Mouse (Mus musculus) kidney, postnatal 25 days (tissue): Measurements from ENCODE around the gene Frmd4a.

ENCODE experiments used
- DNase-seq, 2 experiments: peaks; one replicate each; pipeline ENCODE4 v3.0.0; 2021; ENCODE audit warnings: mixed read lengths in 2 of 2

Frmd4a gene

DNA sequence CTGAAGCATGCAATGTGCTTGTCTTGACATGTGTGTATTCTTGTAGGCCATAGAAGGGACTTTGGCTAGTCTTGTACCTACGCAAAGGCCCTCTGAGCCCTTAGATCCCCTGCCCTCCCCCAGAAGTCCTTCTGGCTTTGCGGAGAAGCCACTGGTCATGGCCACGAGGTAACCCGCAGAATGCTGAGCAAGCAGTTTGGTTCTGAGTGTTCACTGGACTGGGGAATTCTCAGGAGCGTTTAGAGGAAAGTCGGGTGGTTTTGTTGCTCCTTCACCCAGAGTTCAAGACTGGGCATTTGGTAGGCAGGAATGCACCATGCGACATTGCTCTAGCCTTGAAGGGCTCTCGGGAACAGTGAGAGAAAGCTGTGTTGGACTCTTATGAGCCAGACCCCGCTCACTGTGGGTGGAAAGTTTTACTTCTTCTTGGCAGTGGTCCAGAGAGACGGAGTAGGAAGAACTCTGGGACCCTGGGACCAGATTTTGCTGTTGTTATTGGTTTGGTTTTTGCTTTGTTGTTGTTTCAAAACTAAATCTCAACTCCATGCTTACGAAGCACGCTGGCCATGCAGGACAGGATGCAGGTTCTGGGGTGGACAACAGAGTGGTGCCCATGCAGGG is 432.5 kb downstream of the Frmd4a start:
- DNase-seq: no peak

DNA sequence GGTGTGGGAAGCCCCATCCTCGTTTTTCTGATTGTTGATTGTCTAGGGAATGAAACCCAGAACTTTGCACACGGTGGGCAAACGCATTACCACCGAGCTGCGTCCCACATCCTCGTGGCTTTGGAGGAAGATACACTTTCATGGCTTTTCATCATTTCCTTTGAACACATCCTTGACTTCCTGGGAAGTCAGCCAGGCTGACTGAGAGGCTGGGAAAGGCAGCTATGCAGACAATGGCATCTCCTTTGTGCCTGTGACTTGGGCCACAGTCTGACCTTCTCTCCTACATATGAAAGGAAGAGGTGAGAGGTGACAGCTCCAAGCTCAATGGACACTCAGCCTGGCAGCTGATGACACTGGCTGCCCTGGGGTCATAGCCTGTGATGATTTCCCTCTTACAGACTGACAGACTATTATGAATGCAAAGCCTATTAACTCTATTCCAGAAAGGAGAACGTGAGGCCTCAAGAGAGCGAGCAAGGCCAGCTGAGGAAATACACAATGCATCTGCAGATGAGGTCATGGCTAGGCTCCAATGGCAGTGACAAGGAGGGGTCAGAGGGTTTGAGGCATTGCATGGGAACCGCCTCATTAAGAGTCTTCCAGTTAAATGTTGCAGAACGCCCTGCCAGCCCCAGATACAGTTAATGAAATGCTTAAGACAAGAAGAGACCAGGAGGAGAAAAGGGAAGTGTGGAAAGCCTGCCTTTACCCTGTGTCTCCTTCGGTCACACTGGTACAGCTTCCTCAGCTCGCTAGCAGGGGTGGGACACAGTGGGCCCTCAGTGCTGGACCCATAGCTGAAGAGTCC is 435.3 kb downstream of the Frmd4a start:
- peak; percentile 10 to 48 for DNase-seq

DNA sequence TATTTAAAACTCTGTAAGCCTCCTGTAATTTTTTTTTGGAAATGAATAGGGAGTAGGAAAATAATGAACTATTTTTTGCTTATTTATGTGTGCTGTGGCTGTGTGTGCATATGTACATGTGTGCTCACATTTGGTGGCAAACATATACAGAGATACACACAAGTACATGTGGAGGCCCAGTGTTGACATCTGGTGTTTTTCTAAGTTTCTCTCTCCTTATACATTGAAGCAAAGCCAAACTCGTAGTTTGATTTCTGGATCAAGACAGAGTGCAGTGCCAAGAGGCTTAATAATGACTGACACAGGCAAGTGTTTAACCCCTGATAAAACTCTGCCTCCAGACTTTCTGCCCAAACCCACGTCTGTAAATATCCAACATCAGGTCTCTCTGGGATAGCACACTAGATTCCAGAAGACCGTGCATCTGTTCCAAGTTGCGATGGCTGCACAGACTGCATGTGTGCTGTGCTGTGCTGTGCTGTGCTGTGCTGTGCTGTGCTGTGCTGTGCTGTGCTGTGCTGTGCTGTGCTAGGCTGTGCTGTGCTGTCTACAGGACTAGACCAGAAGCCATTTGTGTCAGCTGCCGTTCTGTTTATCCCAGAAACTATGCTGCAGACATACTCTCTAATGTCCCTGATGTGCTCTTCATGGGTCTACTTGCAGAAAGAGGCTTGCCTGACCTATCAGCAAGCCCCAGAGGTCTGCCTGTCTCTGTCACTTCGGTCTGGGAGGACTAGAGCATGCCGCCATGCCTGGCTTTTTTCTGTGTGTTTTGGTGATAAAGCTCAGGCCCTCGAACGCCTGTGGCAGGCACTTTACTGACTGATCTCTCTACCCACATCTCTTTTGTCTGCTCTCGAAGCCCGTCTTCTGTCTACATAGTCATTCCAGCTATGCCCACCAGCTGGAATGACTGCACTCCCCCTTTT is 437.8 kb downstream of the Frmd4a start:
- no peak for DNase-seq

- no peak for DNase-seq
Measured at GRCm38 (mm10) chr2:4460897-4461296, 443.4 kb downstream of the Frmd4a start.

- no peak for DNase-seq
Measured at GRCm38 (mm10) chr2:4461514-4461913, 444.0 kb downstream of the Frmd4a start.

- DNase-seq: no peak
Measured at GRCm38 (mm10) chr2:4462480-4462879, 445.0 kb downstream of the Frmd4a start.

DNA sequence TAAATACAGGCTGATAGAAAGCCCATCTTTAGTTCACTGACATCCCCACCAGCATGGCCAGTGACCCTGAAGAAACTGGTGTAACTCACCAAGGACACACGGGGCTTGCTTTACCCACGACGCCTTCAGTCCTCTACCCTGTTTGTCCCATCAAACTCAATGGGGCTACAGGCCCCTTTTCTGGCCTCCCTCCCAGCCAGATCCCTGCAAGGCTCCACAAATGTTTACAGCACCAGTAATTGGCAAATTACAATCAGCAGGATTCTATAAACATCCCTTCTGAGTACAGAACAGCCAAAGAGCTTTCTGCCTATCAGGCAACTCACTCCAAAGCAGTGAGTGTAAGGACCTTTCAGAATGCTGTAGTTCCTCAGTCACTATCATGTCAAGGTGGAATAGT is 448.6 kb downstream of the Frmd4a start:
- DNase-seq: no peak

DNA sequence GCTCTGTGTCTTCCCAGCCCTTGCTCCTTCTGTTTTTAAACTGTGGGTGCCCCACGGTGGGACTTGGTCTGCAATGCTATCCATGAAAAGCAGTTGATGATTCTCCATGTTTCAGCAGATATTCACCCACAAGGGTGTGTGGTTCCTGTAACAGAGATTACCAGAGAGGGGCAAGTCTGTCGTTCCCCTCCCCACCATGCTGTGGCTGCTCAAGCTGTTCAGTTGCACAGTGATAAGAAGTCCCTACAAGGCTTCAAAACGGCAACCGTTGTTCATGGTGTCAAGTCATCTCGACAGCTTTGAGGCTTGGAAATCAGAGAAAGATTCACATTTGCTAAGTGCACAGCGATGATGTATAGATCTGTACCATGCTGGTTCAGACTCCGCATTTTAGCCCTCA is 449.8 kb downstream of the Frmd4a start:
- DNase-seq: no peak

DNA sequence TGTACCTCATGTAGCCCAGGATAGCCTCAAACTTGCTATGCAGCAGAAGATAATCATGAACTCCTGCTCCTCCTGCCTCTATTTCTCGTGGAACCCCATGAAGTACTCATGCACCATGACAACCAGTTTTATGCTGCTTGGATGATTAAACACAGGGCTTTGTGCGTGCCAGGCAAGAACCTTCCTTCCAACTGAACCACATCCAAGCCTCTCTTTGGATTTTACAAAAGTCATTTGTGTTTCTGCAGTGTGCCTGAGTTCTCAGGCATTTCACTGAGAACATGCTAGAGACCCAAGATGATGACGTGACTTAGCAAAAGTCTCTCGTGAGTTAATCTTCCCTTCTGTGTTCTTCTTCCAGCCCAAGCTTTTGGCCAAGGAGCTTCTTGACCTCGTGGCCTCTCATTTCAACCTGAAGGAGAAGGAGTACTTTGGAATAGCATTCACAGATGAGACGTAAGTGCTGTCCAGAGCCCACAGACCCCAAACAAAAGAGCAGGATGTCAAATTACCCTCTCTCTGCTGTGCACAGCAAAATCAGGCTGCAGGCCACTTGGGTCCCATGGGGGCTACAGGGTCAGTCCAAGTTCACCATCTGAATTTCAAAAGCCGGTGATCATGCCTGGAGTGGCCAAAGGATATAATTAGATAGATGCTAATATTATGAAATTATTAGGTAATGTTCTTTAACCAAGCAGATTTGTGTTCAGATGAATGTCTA is 455.4 kb downstream of the Frmd4a start:
- no peak for DNase-seq

DNA sequence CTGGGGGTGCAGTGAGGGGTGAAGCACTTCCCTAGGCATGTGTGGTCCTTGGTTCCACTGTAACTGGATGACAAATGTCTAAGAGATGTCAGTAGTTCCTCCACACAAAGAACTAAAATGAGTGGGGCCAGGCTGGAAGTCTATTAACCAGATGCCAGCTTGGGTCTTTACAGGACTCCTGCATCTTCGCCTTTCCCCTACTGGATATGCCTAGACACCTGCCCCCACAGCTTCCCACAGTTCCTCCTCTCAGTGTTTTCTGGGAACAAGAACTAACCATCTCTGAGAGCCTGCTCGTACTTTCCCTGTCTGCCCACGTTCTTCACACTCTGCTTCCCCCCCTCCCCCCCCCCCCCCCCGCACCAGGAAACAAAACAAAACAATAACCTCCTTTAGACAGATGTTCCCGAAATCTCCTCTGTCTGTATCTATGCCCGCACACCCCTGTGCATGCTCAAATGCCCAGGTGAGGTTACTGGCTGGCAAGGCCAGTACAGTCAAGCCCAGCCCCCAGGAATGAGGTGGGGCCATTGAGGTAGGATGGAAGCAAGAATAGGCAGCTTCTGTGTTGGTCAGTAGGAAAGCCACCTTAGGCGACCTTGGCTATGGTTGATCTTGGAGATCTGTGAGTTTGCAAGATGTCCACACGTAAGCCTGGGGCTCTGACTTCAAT is 456.5 kb downstream of the Frmd4a start:
- DNase-seq: no peak

DNA sequence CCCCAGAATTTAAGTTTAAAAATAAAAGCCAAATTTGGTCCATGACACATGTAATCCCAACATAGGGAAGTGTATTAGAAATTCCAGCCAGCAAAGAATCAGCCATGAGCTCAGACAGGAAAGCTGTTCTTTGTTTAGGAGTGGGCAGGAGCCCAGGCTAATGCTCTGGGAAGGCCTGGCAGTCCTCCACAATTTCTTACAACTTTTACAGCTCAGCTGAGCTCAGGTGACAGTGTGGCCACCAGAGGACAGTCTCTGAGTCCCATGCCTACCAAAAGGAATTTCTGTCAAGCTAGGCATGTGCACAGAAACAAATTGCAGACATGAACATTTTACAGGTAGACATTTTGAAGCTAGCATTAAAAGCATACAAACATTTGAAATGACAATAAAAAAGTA is 457.0 kb downstream of the Frmd4a start:
- DNase-seq: peak in 1 of 2 experiments; percentile 16

GRCm38 (mm10) chr2:4475991-4476390 is 458.5 kb downstream of the Frmd4a start:
- no peak for DNase-seq

GRCm38 (mm10) chr2:4476608-4477007 is 459.1 kb downstream of the Frmd4a start:
- no peak for DNase-seq

DNA sequence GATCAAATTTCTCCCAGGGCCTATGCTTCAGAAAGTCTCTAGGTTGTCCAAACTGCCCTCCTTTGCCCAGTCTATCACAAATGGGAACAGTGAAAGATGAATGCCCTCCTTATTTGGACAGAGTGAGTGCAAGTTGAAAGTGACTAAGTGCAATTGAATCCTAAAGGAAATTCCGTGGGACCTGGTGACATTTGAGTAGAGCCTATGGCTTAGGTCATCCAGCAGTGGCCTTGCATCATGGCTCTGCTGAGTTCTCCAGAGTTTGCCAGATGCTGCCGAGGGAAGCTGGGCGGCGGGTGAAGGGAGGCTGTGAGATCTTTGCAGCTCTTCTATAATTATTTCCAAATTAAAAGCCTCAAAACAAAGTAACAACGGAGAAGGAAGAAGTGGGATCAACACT is 459.8 kb downstream of the Frmd4a start:
- no peak for DNase-seq

GRCm38 (mm10) chr2:4480180-4480579 is 462.7 kb downstream of the Frmd4a start:
- DNase-seq: no peak

DNA sequence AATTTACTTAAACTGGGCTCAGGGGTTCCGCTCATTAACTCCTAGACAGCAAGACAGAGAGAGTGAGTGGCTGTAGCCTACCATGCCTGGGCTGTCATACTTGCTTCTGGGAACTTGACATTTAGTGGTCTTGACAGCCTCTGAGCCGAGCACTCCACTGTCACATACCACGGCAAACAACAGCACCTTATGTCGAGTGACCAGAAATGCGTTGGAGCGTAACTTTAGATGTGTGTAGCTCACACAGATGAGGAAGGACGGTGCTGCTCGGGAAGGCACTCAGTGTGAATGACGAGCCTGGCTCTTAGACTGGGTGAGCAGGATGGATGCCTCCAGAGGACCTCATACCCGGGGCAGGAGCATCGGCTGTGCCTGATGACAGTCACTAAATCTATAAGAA is 463.6 kb downstream of the Frmd4a start:
- DNase-seq: no peak

DNA sequence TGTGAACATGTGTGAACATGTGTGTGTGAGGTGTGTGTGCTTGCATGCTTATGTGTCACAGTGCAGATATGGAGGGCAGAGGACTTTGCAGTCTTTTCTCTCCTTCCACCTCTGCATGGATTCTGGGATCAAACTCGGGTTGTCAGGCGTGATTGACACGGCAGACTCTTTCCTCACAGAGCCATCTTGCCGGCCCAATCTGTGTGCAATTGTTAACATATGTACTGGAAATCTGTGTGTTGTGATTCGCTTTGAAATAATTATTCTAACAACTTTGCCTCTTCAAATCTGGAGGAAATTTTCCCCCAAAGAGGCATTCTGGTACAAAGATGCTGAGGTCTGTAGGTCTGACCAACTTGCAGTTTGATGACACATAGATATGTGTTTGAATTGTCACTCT is 468.7 kb downstream of the Frmd4a start:
- DNase-seq: no peak

- no peak for DNase-seq
Measured at GRCm38 (mm10) chr2:4487280-4487679, 469.8 kb downstream of the Frmd4a start.

- peak; percentile 26 to 56 for DNase-seq
Measured at GRCm38 (mm10) chr2:4490845-4491244, 473.3 kb downstream of the Frmd4a start.

GRCm38 (mm10) chr2:4492485-4493481 is 475.3 kb downstream of the Frmd4a start:
- peak; percentile 70 to 86 for DNase-seq

DNA sequence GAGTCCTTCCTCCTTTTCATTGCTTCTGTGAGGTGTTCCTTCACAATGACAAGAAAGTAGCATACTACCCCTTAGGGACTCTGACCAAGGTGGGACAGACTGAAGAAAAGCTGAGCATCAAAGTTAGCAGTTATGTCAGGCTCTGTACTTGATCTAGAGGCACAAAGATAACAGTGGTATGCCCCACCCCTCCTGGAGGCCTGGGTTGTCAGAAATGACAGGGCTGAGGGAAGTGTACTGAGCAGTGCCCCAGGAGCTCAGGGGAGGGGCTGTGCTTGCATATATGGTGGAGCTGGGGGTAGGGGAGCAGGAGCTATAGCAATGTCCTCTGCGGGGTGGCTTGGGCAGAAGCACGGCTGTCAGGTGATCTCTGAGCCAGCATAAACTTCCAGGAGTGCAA is 477.0 kb downstream of the Frmd4a start:
- DNase-seq: no peak
